Mouse (Mus musculus): ENCODE measurements at regions not wholly inside any gene's neighbourhood (a gene's known extent, or its start where the extent isn't known, plus 50 kb on each side); places are given as distances from the start of the nearest gene placed in this dataset.

DNA sequence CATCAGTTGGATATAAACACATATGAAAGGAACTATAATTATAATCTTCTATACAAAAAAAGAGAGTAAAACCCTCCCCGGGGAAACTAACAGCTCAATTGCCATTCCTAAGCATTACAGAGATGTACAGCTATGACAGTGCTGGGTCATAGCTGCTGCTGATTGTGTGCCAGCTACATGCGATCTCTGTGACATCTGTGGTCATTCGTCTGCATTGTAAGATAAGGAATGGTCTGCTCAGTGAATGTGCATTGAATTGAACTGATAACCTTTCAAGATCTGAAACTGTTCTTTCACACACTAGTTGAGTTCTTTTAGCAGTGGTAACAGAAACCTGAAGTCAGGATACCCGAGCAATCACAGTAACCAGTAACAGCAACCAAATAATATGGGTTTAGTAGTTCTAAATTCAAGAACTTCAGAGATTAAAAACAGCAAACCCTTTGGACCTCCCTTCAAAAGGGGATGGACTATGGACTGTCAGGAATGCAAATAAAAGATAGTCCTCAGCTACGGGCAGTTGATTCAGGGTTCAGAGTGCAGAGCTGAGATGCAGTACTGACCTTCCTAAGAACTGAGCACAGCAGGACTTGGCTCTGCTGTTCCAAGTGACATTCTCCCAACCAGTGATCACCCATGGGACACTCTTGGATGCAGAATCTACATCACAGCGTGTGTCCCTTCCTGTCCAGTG is 295.7 kb downstream of the Cd47 start:
- peak; percentile 13 for DNase-seq

DNA sequence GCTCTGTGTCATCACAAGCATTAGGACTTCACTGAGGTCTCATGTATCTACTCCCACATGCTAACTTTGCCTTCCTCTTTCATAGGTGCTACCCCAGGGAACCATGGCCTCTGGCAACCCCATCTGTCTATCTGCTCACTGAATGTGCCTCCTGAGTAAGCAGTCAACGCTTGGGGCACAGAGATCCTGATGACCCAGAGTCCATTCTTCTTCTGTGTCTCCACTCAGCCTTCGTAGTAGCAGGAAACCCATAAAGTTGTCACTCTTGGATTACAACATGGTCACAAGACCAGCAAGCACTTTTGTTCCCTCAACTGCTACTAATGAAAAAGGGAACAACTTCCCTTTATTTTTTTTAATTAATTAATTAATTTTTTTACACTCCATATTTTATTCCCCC is 296.2 kb downstream of the Cd47 start:
- DNase-seq: no peak

GRCm38 (mm10) chr16:50103340-50103739 is 303.0 kb downstream of the Cd47 start:
- no peak for DNase-seq

DNA sequence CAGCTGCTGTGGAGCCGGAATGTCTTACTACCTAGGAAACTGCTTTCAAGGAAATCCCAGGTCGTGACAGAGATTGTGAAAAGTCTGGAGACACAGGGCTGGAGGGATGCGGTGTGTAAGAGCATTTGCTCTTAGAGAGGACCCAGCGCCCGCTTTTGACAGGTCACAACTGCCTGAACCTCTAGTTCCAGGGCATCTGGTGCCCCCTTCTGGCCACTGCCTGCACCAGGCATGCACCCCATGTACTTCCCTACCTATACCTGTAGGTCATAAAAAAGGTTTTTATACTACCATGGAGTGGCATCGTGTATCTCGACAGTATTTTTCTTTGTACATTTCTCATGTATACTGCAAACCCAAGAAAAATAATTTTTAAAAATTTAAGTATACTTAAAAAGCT is 314.0 kb downstream of the Bbx start:
- DNase-seq: no peak

GRCm38 (mm10) chr16:50122460-50122859 is 309.7 kb downstream of the Bbx start:
- no peak for DNase-seq

DNA sequence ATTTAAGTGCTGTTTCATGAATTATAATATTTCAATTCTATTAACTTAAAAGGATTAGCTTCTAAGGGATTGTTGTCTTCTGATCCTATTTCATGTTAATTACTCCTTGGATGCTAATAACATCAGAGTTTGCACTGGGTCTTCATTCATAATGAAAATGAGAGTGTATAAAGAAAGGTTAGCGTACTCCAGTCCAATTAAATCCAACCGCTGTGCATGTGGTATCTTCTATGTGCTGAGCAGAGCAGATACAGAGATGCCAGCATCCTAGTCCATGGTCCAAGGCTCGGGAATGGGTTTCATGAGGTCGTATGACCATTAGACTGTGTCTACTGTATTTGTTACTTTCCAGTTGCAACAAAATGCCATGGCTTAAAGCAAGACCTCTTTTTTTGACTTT is 307.5 kb downstream of the Bbx start:
- DNase-seq: no peak

GRCm38 (mm10) chr16:50125564-50125963 is 306.6 kb downstream of the Bbx start:
- peak; percentile 69 for DNase-seq

DNA sequence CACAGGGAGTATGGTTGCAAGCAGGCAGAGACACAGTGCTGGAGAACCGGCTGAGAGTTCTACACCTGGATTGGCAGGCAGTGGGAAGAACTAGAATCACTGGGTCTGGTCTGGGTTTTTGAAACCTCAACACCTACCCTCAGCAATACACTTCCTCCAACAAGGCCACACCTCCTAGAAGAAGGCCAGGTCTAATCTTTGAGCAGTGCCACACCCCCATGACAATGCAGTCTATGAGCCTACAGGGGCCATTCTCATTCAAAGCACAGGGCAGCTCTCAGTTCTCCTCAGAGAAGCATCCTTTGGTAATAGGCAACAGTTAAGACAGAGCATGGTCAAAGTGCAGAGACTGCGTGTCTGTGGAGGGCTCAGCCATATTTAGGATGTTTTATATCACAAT is 300.8 kb downstream of the Bbx start:
- no peak for DNase-seq
